Mouse (Mus musculus) heart, adult 2 months (tissue): ENCODE data around the gene Cyp3a11.

Source experiments
- CTCF ChIP-seq: fragments of 200-600 bp; IDR thresholded peaks from 2 replicates; pipeline ENCODE4 v1.8.1; 2022; ENCODE audit warnings: antibody characterized with exemption, mild to moderate bottlenecking, moderate library complexity
- EP300 ChIP-seq: fragments of 200-500 bp; IDR thresholded peaks from 2 replicates; pipeline ENCODE4 v1.6.1; 2011; ENCODE audit warnings: low read depth, low read length, control low read depth; ENCODE audit not compliant: insufficient read depth
- POLR2A ChIP-seq: fragments of 200-500 bp; IDR thresholded peaks from 2 replicates; pipeline ENCODE4 v1.6.1; 2011; ENCODE audit warnings: mild to moderate bottlenecking, low read depth, low read length, control low read depth; ENCODE audit not compliant: insufficient read depth

GRCm38 (mm10) chr5:145879688-145880087 is at the start of gene Cyp3a11:
- TF ChIP-seq POLR2A (no peak), EP300 (no peak), CTCF (no peak)
